Mouse (Mus musculus): ENCODE measurements at regions not wholly inside any gene's neighbourhood (a gene's known extent, or its start where the extent isn't known, plus 50 kb on each side); places are given as distances from the start of the nearest gene placed in this dataset.
A peak's percentile ranks its signal among the peaks of the same experiment; 100 is the strongest.
"Not testable (repeated sequence)": the region's sequence is repeated elsewhere in the genome, so short reads cannot be mapped to it uniquely, and the experiment has no call there.

GRCm38 (mm10) chr2:146724142-146724679 lies 131.5 kb upstream of the Kiz start:
- no peak for DNase-seq

DNA sequence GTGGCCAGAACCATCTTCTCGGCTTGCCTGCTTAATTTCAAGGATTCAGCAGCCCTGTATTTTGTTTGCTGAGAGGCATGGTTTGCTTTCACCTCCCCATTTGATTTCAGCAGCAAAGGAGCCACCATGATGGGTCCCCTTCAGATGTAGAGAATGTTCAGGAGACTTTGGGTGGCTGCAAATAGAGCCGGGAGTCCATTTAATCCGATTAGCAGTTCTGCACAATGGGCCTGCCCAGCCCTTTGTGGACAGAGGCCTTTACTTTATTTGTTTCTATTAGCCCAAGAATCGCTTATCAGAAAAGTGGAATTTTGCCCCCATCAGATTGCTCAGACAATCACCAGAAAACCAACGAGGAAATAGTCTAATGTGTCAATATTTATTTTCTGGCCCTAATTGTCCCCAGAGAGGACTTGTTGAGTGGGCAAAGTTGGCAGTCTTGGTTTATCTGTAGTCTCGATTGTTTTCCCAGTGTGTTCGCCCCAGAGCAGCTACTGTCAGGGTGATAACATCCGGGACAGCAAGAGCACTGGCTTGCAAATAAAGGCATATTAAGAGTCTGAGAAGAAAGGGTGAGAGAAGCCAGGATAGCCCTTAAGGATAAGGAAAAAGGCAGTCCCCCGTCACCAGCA lies 130.6 kb upstream of the Kiz start:
- no peak for DNase-seq

DNA sequence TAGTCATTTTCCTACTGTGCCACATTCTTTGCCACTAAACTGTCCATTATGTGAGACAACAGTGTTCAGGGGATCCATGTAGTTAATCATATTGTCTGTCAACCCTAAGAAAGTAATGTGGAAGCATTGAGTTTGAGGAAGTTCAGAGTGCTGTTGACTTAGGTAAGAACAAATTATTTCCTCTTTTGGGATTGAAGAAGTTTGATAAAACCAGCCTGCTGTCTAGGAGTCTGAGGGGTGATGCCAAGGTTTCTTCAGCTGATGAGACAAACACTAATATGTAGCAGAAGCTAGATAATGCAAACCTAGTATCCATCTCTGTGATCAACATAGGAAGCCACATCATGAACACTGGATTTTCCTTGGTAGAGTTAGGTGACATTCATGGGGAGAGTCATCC lies 127.0 kb upstream of the Kiz start:
- DNase-seq: no peak

- no peak for DNase-seq
Observed at GRCm38 (mm10) chr2:146731081-146731480, 124.6 kb upstream of the Kiz start.

GRCm38 (mm10) chr2:146732891-146733290 lies 122.8 kb upstream of the Kiz start:
- DNase-seq: not testable (repeated sequence)

DNA sequence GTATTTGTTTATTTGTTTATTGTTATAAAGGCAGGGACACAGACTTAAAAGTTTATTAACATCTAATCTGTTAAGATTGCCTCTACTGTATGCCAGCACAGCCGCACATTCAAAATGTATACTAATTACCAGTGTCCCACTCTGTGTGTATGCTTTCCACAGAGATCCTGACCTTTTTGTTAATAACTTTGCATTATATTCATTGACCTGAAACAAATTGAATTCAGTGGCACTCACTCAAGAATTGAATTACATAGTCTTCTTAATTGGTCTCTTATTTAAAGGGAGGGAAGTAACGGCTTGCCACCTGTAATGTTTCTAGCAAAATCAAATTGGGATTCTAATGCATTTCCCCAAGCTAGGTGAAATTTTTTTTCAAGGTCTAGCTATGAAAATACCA lies 111.3 kb upstream of the Kiz start:
- DNase-seq: no peak

GRCm38 (mm10) chr2:146745012-146745682 lies 110.5 kb upstream of the Kiz start:
- no peak for DNase-seq

DNA sequence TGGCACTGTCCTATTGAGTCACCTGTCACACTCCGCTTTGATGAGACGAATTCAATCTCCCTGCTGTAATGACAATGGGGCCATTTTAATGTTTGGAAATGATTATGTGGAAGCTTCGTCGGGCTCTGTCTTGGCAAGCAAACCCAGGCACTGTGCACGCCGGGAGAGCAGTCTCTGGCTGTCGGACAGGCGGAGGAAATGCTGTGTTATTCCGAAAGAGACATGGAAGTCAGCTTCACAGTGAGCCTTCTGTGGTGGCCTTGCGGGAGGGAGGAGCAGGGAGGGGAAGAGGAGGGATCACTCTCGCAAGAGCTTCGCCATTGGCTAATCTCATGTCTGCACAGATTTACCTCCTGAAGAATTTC lies 110.0 kb upstream of the Kiz start:
- peak; percentile 57 for DNase-seq

GRCm38 (mm10) chr2:146753988-146754387 lies 101.7 kb upstream of the Kiz start:
- DNase-seq: no peak

DNA sequence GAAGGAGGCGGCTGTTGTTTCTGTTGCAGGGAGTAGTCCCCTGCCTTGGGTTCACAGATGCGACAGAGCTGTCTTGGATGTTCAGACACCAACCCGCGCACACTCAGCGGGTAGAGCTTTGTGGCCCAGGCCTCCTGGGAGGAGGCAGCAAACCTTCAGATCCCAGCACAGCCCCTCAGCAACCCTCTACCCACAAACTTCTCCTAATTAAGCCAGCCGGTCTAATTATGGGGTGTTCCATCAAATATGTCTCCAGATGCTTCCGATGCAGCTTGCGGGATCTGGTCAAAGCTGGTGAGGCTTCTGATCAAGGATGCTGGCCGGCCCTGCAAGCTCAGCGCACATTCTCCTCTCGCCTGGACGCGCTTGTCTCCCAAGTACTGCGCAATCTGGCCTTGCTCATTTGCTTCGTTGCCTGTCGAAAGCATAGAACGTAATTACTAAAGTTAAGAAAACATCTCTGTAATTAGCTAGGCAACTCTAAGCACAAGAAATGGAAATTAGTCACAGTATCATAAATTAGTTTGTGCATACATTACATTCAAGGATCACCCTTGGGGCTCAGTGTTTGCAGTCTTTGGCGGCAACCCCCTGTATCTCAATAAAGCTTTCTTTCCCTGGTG lies 92.0 kb upstream of the Kiz start:
- no peak for DNase-seq

- no peak for DNase-seq
Observed at GRCm38 (mm10) chr2:146764313-146765255, 91.1 kb upstream of the Kiz start.

- DNase-seq: no peak
Observed at GRCm38 (mm10) chr2:146774876-146775275, 80.8 kb upstream of the Kiz start.

DNA sequence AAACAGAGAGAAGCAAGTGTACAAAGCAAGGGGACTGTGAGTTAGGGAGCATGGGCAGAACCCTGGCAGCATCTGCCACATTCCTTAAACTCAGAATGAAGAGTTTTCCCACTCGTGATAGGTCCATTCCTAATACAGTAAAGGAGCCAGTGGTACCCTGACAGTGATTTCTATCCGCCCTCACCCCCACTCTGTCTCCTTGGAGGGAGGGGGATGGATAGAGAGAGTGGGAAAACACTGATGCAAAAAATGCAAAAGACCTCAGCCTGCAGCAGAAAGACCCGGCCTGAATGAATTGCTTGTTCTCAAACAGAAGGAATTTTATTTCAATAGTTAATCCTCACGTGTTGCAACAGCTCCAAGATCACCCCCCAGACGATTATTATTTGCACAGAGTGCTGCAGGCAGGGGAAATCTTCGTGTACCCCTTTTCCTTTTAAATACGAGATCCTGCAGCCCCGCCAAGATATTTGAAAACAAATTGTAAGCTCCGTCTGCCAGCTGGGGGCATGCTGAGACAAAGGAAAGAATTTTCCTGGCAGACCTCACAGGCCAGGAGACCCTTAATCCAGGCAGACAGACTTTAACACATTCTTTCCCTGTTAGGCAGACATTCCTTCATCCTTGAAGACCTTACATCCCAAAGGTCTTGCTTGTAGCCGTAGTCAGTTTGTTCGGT lies 68.4 kb upstream of the Kiz start:
- DNase-seq: no peak

DNA sequence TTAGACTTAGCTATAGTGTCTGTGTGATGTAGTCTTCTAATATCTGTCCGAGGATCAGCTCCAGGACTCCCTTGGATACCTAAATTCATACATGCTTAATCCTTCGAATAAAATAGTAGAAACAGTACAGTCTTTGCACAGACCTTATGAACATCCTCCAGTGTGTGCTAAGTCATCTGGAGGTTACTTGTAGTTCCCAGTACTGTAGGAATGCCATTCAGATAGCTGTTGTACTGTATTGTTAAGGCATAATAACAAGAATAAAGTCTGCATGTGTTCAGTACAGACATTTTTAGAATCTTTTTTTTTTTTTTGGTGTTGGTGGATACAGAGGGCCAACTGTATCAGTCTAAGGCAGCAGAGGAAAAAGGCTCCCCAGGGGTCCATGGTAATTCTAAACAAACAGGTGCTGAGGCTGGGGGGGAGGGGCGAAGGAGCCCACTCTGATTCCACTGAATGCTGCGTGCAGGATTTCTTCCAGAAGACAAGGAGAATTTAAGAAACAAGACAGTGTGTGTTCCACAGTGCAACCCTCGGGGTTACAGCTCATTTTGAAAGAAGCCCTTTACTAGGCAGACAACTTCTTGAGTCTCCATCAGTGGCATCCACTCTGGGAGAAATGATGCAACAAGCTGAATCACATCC lies 67.7 kb upstream of the Kiz start:
- no peak for DNase-seq

DNA sequence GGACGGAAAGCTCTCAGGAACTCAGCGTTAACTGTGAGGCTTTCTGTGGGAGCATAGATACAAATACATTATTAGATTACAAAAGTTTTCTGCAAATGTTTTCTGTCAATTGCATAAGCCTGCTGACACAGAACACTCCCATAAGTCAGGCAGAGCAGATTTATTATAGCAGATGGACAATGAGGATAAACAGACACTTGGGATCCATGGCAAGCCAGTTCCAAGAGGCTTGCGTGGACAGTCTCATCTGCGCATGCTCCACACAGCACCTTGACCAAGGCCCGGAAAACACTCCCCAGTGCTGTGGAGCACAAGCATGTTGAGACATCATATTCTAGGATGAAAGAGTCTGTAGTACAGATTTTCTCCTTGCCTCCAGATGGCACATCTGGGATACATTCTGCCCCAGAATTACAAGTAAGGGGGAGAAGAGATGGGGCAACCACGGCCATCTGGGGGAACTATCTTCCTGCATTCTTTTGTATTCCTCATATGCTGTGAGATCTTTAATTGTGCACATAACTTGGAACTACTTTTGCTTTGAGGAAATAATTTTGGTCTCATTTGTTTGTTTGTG lies 62.7 kb upstream of the Kiz start:
- no peak for DNase-seq

DNA sequence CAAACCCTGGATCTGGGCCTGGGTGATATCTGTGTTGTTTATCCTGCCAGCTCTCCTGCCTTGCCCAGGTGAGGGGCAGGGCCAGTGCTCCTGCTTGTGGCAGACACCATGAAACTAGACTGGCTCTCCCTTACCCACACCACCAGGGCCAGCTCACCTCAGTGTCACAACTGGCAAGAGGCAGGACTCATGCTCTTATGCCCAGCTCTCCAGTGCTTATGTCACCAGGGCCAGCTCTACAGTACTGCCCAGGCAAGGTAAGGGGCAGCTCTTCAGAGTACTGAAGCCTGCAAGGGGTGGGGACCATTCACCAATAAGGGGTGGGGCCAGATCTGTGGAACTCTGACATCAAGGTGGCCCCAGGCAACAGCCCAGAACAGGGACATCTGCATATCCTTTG lies 52.7 kb upstream of the Kiz start:
- DNase-seq: no peak

Measured in cerebellum, adult 9-11 months (tissue).